14 mouse cellular contexts compared by ENCODE assay signal in genomic region chr5:75070132-75070531, GRCm38 (mm10). TPM values are rescaled to one million over a fixed set of nuclear protein-coding genes. Genes with fewer than 3 reads are reported as not detected.
DNase-seq lines count a peak whose midpoint lies in the region; ATAC-seq and TF ChIP-seq lines count a peak whose summit lies in the region.
"Had no signal": no experiment of that assay in that cellular context is flagged by ENCODE, and none has a peak within 500 bp of the region (broad histone marks: within the 10 kb centered on the region; RNA-seq: fewer than 3 reads in every experiment).

No protein-coding gene starts in this region.

- H3K4me3 ChIP-seq in hindbrain, embryonic 11.5 days (ENCODE audit: low read depth, low read length), result no peak overlapping the region
- no peak overlapping the region for H3K4me3 ChIP-seq in hindbrain, embryonic 16.5 days (ENCODE audit: low read length)
- H3K4me3 ChIP-seq in forebrain, postnatal 0 days (ENCODE audit: low read depth, low read length), result no peak overlapping the region
- H3K4me3 ChIP-seq in neural tube, embryonic 13.5 days, result no peak overlapping the region

- peak; percentile 51 for DNase-seq in hindbrain, embryonic 11.5 days (ENCODE audit: low spot score)
- peak; percentile 52 for DNase-seq in embryo, embryonic 9.5 days (ENCODE audit: extremely low spot score)
- no peak for DNase-seq in forebrain, postnatal 0 days
- DNase-seq in cerebellum, adult 9-11 months, result no peak
- no peak for DNase-seq in spleen, postnatal 36 days (ENCODE audit: low spot score in 2 of 2)
- no peak for DNase-seq in left cerebral cortex, adult 8-10 months (ENCODE audit: low spot score in 2 of 2)
- DNase-seq: cerebellum, postnatal 36 days; kidney, adult 11 months; lung, adult 18-20 months; right cerebral cortex, adult 18-20 months had no signal

- H3K27me3 ChIP-seq in hindbrain, embryonic 11.5 days (ENCODE audit: control insufficient read depth, insufficient read depth, low read length), result peaks cover 87% of the 10 kb centered on the region
- H3K27me3 ChIP-seq in hindbrain, embryonic 16.5 days (replicated peaks; ENCODE audit: control insufficient read depth, insufficient read depth, low read length), result peaks cover 57% of the 10 kb centered on the region
- H3K27me3 ChIP-seq in forebrain, postnatal 0 days (ENCODE audit: insufficient read depth, low read length), result peaks cover 53% of the 10 kb centered on the region
- H3K27me3 ChIP-seq in neural tube, embryonic 13.5 days, result peaks cover 97% of the 10 kb centered on the region

- H3K9ac ChIP-seq in hindbrain, embryonic 11.5 days (ENCODE audit: low read depth, low read length), result no peak overlapping the region
- H3K9ac ChIP-seq in hindbrain, embryonic 16.5 days (ENCODE audit: low read depth, low read length), result no peak overlapping the region
- no peak overlapping the region for H3K9ac ChIP-seq in forebrain, postnatal 0 days
- no peak overlapping the region for H3K9ac ChIP-seq in neural tube, embryonic 13.5 days
- H3K9ac ChIP-seq: heart, embryonic 15.5 days had no signal

- H3K4me1 ChIP-seq in hindbrain, embryonic 11.5 days (replicated peaks; ENCODE audit: control insufficient read depth, insufficient read depth, low read length), result peaks cover 9% of the 10 kb centered on the region
- H3K4me1 ChIP-seq in hindbrain, embryonic 16.5 days (ENCODE audit: control insufficient read depth, insufficient read depth, low read depth, low read length), result no peaks in the 10 kb centered on the region; the same call in 1 of the 2 replicates
- H3K4me1 ChIP-seq in forebrain, postnatal 0 days (ENCODE audit: insufficient read depth), result peaks cover 7% of the 10 kb centered on the region
- H3K4me1 ChIP-seq in neural tube, embryonic 13.5 days (replicated peaks), result peaks cover 65% of the 10 kb centered on the region

- peak; percentile 46; the same call in 1 of the 2 replicates for ATAC-seq in hindbrain, embryonic 11.5 days (ENCODE audit: low FRiP score)
- ATAC-seq in hindbrain, embryonic 16.5 days, result no peak
- peak; percentile 6; the same call in 1 of the 2 replicates for ATAC-seq in forebrain, postnatal 0 days
- ATAC-seq in neural tube, embryonic 13.5 days (ENCODE audit: low read depth), result no peak

- no peak for TF ChIP-seq CTCF in forebrain, postnatal 0 days (IDR thresholded peaks at IDR 0.05; ENCODE audit: low read depth)

- no peak overlapping the region; the same call in 1 of the 2 replicates for H3K4me2 ChIP-seq in hindbrain, embryonic 11.5 days (replicated peaks; ENCODE audit: low read depth, low read length)
- H3K4me2 ChIP-seq in hindbrain, embryonic 16.5 days (ENCODE audit: low read length), result no peak overlapping the region
- peak overlapping the region; percentile 13; the same call in 1 of the 2 replicates for H3K4me2 ChIP-seq in forebrain, postnatal 0 days (ENCODE audit: low read depth)
- peak overlapping the region; percentile 31 for H3K4me2 ChIP-seq in neural tube, embryonic 13.5 days

- H3K36me3 ChIP-seq in hindbrain, embryonic 11.5 days (ENCODE audit: control insufficient read depth, insufficient read depth, low read length), result no peaks in the 10 kb centered on the region
- H3K36me3 ChIP-seq in hindbrain, embryonic 16.5 days (ENCODE audit: control insufficient read depth, insufficient read depth, low read length), result no peaks in the 10 kb centered on the region
- H3K36me3 ChIP-seq in forebrain, postnatal 0 days (ENCODE audit: insufficient read depth), result no peaks in the 10 kb centered on the region
- H3K36me3 ChIP-seq in neural tube, embryonic 13.5 days, result no peaks in the 10 kb centered on the region
- H3K36me3 ChIP-seq: heart, embryonic 15.5 days had no signal

- no peak overlapping the region for H3K27ac ChIP-seq in hindbrain, embryonic 11.5 days (ENCODE audit: low read depth, low read length)
- no peak overlapping the region for H3K27ac ChIP-seq in hindbrain, embryonic 16.5 days (ENCODE audit: low read depth, low read length)
- H3K27ac ChIP-seq in forebrain, postnatal 0 days (ENCODE audit: low read depth, low read length), result no peak overlapping the region
- H3K27ac ChIP-seq in neural tube, embryonic 13.5 days (replicated peaks), result no peak overlapping the region
- H3K27ac ChIP-seq: heart, embryonic 15.5 days had no signal

- peaks cover 3% of the 10 kb centered on the region; the same call in 1 of the 2 replicates for H3K9me3 ChIP-seq in hindbrain, embryonic 11.5 days (ENCODE audit: control insufficient read depth, low read length)
- H3K9me3 ChIP-seq in hindbrain, embryonic 16.5 days (ENCODE audit: control insufficient read depth, low read length), result no peaks in the 10 kb centered on the region
- no peaks in the 10 kb centered on the region for H3K9me3 ChIP-seq in forebrain, postnatal 0 days (ENCODE audit: low read length)
- 0 out of 2 replicates have a peak, but pooled peaks cover 4% of the 10 kb centered on the region for H3K9me3 ChIP-seq in neural tube, embryonic 13.5 days
- H3K9me3 ChIP-seq: heart, embryonic 15.5 days had no signal

- WGBS in hindbrain, embryonic 11.5 days, result 0% methylated on average over 13 of the region's 13 CpGs
- WGBS in hindbrain, embryonic 16.5 days, result 3% methylated on average over 13 of the region's 13 CpGs
- under 1% methylated on average over 13 of the region's 13 CpGs for WGBS in forebrain, postnatal 0 days
- WGBS in neural tube, embryonic 13.5 days, result under 1% methylated on average over 13 of the region's 13 CpGs

RNA-seq across cellular contexts. Expression of gene Gsx2, which starts 5.3 kb away (rescaled TPM):
- polyA plus RNA-seq in hindbrain, embryonic 11.5 days (2014; fragmentation: Nextera tagmentation; extraction: Ambion mirVana), result 5.5 and 6.0 TPM in 2 replicates
- polyA plus RNA-seq in hindbrain, embryonic 16.5 days (2015; fragmentation: Nextera tagmentation; extraction: Ambion mirVana), result 0.15 and 0.18 TPM in 2 replicates
- 1.5 TPM in 2 replicates for total RNA-seq in forebrain, postnatal 0 days (2014; rRNA removed)
- polyA plus RNA-seq in forebrain, postnatal 0 days (2015; fragmentation: Nextera tagmentation; extraction: Ambion mirVana), result 1.5 and 1.7 TPM in 2 replicates
- polyA plus RNA-seq in neural tube, embryonic 13.5 days (2015; fragmentation: Nextera tagmentation; extraction: Ambion mirVana), result 1.2 and 1.7 TPM in 2 replicates
- total RNA-seq in left cerebral cortex, adult 8-10 months (2022), result under 1 TPM in 3 of 4 experiments, not detected in 1; 0.37 to 0.53 (median 0.39) TPM
- polyA plus RNA-seq: C2C12; heart, embryonic 15.5 days had no signal

RNA-seq across cellular contexts. Expression of gene Chic2, which starts 25.6 kb away (rescaled TPM):
- polyA plus RNA-seq in hindbrain, embryonic 11.5 days (2014; fragmentation: Nextera tagmentation; extraction: Ambion mirVana), result 50.9 and 52.3 TPM in 2 replicates
- polyA plus RNA-seq in hindbrain, embryonic 16.5 days (2015; fragmentation: Nextera tagmentation; extraction: Ambion mirVana), result 24.0 and 26.5 TPM in 2 replicates
- 13.3 and 39.1 TPM in 2 replicates for total RNA-seq in forebrain, postnatal 0 days (2014; rRNA removed)
- polyA plus RNA-seq in forebrain, postnatal 0 days (2015; fragmentation: Nextera tagmentation; extraction: Ambion mirVana), result 35.8 and 37.7 TPM in 2 replicates
- polyA plus RNA-seq in neural tube, embryonic 13.5 days (2015; fragmentation: Nextera tagmentation; extraction: Ambion mirVana), result 32.0 and 42.5 TPM in 2 replicates
- 10 to 100 TPM; 13.1 to 17.3 (median 15.2) TPM for total RNA-seq in left cerebral cortex, adult 8-10 months (2022)

Comparison
In these comparisons a context has a peak if more than half of its experiments do, and no peak if none do; other contexts are left out.
1. ATAC-seq: peak in hindbrain, embryonic 11.5 days (single experiment) and forebrain, postnatal 0 days (single experiment); none in hindbrain, embryonic 16.5 days (single experiment) and neural tube, embryonic 13.5 days (single experiment).
2. DNase-seq: peak in hindbrain, embryonic 11.5 days (single experiment) and embryo, embryonic 9.5 days (single experiment); none in forebrain, postnatal 0 days (single experiment), cerebellum, adult 9-11 months (single experiment), spleen, postnatal 36 days (0 of 2) and left cerebral cortex, adult 8-10 months (0 of 2).
3. H3K4me2 ChIP-seq: peak in forebrain, postnatal 0 days (single experiment) and neural tube, embryonic 13.5 days (single experiment); none in hindbrain, embryonic 11.5 days (single experiment) and hindbrain, embryonic 16.5 days (single experiment).